Mouse (Mus musculus): ENCODE data around the gene Man1c1.

The Man1c1 gene

DNA sequence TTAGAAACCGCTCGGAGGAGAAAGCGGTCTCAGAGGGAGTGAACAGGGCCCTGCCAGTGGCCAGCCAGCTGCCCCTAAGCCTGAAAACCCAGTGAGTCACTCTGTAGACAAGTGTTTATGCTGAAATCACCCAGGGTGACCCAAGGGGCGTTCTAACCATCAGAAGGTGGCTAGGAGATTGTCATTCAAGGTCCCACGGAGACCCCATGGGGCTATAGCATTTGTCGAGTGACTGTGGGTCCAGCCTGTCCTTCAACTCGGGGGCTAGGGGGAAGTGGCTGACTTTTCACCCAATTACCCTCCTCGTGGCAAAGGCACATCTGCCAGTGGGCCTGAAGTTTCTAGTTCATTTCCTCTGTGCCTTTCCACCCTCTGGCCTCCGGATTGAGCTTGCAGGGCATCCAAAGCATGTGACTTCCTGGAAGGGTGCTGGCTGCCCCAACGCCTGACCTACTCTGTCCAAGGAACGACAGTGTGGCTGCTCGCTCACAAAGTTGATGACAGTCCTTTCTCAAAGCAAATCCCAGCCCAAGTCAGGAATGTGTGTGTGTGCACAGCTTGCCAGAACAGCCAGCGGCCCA, 71.9 kb downstream of the Man1c1 start:
- DNase-seq = peak; percentile 38

DNA sequence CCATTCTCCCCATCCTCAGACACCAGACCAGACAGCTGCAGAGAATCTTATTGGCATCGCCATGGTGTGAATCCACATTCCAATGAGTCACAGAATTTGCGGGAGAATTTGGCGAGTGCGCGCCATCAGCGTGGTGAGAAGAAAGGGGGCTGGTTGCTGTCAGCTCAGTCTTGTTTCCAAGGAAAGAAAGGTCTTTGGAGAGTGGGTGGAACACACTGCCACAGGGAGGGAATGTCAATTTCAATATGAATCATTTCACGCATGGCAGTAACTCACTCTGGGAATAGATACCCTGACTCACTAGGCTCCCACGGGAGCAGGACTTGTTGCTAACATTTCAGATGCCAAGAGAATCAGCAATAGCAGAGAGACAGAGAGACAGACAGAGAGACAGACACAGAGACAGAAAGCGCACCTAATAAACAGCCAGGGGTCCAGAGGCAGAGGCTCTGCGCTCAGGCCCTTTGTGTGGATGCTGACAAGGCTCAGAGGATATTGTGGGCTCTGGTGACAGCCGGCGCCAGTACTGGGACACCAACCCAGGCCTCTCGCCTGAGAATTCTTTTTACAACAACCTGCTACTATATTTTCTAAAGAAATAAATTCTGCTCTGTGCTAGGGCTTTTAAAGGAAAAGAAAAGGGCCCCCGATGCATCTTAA, 72.5 kb downstream of the Man1c1 start:
- peak; percentile 67 for DNase-seq

DNA sequence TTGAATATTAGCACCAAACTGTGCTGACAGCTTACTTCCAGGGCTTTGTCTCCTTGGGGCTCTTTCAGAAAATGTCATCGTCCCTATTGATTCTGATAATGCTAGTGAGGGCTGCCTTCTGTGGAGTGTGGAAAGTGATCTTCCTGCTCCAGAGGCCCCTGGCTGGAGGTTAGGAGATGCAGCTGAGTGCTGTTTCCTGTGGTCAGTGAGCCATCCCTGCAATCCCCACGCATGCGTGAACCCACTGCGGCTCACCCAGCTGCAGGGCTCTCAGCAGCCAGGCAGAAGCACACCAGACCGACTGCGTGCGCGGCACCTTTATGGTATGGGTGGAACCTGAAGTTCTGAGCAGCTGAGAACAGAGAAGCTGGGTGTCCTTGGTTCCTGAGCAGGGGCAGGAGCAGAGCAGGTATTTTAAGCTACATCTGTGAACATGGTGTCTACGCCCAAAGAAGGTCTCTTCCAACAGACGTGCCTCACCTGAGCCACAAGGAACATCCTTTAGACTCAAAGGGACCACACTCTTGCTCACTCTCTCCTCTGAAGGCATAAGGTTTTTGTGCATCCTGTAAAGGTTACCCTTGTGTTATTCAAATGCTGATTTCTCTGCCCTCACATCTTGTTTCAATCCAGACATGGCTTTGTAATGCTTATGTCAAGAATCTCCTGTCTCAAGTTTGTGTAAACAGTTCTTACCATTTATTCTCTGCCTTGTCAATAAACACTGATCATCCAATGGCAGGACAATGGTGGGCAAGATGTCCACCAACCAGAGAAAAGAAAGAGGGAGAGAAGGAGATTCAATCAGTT, 75.3 kb downstream of the Man1c1 start:
- no peak for DNase-seq

DNA sequence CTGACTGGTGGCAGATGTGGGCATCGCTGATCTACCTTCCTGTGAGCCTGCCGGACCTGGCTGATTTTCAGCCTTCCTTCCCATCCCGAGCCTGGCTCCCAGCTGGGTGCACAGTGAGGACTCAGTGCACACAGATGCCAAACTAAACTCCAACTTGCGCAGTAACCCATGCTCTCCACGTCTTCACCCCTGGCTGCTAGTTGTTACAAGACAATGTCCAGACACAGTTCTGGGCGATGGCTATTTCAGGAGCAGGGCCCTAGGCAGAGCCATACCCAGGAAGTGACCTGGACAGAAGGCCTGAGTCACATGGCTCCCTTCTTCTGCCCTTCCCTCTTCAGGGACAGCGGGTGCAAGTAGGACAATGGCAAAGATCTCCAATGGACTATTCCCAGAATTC, 76.0 kb downstream of the Man1c1 start:
- no peak for DNase-seq

DNA sequence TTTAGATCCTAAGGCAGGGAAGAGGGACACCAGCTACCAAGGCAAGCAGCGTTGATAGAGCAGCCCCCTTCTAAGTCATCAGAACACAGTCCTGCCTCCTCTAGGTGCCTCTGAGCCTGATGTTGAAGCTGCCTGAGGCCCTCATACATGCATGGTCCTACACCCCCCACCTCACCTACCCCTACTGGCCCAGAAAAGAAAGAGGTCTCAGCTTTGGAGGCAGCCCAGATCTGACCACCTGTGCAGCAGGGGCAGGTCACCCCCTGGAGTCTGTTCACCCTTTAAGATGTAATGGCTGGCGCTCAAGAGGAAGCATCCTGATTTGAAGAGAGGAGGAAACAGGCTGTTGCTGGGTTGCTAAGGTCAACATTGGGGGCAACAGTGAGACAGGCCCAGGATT, 77.2 kb downstream of the Man1c1 start:
- no peak for DNase-seq

DNA sequence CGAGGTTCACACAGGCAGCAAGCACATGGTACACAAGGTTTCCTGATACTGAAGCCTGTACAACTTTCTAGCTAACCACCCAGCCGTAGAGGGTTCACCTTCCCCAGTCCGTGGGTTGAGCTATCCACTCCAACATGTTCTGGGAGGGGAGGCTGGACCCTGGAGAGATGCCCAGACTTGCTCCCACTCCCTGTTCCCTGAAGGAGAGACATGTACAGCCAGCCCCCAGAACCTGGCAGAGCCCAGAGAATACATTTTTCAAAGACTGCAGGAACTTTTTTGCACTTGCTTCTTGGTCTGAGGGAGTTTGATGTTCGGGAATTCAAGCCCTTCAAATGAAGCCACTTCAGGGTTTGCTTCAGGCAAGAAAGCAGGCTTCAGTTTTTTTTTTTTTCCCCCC, 77.7 kb downstream of the Man1c1 start:
- peak; percentile 55 for DNase-seq

DNA sequence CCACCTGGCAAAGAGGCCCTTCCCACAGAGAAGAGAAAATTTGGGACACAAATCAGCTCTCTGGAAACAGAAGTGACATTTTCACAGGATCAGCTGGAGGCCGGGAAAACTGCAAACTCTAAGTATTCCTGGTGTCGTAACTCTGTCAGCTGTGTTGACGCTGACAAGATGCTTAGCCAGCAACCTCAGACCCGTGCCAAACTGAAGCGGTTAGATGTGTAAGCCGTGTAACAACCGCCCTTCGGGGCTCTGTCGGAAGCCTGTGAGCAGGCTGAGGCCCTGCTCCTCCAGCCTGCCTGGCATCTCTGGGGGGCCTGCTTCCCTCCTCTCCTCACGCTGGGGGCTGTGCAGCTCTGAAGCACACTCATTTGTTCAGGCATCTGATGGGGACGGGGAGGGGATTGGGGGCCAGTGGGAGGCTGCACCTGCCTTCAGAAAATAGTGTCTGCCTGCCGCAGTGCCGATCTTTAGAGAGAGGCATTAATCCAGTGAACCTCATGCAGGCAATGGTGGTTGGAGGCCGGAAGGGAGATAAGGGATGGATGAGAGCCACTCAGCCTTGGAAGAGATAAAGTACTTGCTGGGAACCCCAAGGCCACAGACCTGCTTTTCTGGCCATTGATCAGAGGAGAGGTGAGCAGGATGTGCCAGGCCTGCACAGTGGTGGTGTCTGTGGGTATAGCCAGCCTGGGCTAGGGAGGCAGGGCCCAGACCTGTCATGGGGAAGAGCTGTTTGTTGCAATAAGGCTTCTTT, 79.8 kb downstream of the Man1c1 start:
- peak; percentile 43 for DNase-seq

DNA sequence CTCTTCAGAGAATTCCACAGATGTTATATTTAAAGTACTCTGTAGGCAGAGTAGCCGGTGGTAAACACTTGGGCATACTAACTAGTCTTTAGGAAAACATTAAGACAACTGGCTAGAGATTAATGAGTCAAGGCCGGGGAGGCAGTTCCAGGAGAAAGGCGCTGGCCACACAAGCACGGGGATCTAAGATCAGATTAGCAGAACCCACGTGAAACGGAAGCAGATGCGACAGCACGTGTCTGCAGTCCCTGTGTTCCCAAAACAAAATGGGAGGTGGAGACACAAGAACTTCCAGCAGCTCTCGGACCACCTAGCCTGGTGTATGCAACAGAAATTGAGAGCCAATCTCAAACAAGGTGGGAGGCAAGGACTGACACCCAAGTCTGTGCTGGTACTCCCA, 82.4 kb downstream of the Man1c1 start:
- DNase-seq = no peak

DNA sequence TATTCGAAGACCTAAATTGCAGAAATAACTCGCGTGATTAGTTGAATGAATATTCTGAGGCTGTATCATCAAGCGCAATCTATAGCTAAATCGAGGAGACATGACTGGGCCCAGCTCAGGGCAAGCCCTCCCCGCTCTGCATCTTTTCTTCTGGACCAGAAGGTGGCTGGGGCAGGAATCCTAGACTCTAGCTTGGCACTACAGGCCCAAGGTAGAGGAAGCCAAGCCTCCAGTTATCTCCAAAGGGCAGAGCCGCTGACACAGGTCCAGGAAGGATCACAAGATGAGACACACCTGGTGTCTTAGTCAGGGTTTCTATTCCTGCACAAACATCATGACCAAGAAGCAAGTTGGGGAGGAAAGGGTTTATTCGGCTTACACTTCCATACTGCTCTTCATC, 83.8 kb downstream of the Man1c1 start:
- DNase-seq = no peak

DNA sequence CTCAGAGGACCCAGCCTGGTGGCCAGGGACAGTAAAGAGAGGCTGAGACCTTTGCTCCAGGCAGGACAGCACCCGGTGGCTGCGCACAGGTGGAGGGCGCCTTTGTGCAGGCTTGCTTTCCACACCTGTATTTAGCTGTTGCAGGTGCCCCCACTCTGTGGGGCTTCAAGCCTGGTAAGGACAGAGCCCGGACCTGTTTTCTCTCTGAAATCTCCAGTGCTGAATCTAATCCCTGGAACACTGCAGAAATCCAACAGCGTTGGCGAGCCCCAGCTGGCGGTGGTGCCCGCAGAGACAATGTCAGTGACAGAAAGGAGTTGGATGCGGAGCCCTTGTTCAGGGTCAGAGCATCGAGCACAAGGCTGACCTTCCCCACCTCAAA, 84.6 kb downstream of the Man1c1 start:
- DNase-seq = no peak

DNA sequence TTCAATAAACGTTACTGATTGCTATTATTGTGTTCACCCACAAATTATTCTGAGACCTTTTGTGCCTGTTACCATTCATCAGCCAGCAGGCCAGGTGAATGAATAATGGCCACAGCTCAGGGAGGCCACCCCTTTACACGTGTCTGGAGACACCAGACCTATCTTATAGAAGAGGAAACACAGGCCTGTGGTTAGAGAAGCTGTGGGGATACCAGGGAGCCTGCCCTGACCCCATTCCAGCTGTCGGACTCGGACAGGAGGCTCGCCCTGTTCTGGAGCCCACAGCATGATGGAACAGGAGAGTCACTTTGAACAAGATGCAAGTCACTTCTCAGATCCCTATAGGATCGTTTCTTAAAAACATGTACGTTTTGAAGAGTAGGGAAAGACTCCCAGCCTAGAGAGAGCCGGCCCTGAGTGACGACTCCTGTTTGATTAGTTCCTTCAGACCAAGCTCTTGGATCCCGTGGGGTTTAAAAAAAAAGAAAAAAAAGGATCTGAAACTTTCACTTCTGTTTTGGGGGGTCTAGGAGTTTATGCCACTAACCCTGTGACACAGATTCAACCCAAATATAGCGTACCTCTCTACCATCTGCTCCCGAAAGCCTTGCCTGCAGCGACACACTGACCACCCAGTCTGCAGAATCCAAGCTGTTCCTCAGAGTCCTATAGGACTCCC, 85.1 kb downstream of the Man1c1 start:
- no peak for DNase-seq

DNA sequence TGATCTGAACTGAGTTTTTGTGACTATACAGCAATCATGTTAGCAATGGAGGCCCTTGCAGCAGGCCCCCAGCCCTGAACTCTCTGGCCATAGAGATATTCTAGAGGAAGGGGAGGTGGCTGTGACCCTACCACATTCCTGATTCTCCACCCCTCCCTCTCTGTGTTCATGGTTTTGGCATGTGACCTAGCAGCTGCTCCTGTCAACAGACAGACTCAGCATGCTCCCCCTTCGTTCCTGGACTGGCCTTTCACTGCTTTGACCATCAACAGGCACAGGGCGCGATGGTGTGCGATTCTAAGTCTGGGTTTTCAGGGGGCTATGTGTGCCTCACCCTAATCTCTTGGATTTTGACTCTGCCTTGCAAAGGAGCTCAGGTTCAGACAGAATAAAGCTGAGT, 86.3 kb downstream of the Man1c1 start:
- DNase-seq = no peak

DNA sequence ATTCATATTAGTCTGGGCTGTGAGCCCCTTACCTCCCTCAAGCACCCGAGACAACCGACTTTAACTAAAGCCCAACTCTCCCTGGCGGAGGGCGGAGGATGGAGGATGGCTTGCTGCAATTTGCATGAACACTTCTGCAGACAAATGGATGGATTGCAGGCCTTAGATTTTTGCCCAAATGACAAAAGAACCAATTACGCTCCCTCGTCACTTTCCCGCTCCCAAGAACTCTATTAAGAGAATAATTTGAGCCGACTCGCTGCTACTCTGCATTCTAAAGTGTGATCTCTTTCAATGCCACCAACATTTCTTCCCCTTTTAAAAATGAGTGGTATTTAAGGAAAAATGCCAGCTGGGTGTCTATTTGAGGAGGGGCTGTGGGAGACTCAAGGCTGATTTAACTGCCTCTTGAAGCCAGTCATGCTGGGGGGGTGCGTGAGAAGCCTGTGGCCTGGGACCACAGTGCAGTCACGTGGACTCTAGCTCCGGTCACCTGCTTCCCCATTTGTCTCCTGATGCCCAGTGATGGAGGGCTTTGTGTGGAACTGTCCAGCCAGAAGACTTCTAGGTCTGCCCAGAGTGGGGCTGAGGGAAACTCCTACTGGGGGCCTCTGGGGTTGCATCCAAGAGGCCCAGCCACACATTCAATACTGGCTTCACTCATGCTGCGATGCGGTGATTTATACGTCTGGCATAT, 88.0 kb downstream of the Man1c1 start:
- DNase-seq = no peak

DNA sequence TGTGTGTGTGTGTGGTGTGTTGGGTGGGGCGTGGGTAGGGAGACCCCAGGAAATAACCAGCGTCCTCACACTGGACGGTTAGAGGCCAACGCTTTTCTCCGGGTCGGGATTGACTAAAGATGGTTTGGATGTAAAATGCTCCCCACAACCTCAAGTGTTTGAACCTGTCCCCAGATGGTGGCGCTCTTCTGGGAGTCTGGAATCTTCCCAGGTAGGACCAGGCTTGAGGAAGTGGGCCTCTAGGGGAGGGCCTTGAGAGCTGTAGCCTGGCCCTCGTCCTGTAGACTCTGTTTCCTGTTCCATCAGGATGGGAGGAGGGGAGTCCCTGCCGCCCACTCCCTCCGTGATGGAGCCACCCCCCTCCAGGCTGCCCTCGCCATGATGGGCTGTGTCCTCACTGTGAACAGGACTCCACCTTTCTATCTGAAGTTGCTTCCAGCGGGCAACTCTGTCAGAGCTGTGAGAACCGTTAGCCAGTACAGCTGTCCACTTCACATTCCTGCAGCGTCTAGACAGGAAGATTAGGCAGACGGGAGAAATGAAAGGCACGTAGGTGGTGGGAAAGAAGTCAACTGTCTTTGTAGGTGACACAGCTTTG, 91.9 kb downstream of the Man1c1 start:
- DNase-seq = no peak

DNA sequence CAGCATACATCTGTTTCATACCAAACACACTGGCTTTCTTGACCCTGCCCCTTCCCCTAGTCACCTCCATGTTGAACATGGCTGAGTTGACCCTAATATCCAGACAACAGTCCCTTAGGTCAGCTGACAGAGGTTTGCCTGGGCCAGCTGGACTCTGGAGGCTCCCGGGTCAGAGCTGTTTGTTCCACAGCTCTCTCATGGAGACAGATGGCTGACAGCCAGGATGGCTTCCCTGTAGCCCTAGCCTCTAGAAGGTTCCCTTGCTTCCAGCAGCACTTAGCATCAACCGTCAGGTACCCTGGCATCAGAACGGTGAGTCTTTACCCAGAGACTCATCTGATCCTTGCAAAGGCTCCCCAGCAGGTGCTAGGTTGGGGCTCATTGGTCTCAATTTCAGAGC, 93.5 kb downstream of the Man1c1 start:
- DNase-seq = no peak

DNA sequence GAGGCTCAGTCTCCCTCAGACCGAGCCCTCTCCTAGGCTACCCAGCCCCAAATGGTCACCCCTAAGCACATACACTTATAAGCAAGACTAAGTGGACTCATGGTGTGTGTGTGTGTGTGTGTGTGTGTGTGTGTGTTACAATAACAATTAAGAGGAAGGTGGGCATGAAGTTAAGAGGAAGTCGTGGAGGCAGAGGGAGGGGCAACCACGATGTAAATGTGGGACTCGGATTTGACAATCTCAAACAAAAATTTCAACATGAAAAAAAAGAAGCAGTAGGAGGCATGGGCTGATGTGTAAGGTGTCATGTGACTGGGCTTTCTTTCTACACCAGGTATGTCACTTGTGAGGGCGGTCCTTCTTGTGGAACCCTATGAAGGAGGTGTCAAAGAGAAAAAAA, 96.4 kb downstream of the Man1c1 start:
- DNase-seq = no peak

DNA sequence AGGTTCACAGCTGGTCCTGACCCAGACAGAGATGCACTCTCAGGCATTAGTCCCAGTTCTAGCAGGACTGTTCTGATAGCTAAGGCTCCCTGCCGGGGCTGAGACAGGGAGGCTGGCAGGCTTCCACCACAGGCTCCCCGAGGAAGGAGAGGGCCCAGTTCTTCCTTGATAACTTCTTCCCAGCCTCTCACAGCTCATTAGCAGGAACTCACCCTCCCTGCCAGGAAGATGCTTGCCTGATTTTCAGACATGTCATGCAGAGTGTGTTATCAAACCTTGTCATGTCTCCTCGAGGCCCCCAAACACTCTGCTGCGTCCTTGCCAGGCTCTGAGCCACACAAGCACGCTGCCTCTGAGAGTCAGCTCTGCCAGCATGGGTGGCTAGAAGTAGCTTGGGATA, 98.0 kb downstream of the Man1c1 start:
- peak; percentile 47 for DNase-seq

DNA sequence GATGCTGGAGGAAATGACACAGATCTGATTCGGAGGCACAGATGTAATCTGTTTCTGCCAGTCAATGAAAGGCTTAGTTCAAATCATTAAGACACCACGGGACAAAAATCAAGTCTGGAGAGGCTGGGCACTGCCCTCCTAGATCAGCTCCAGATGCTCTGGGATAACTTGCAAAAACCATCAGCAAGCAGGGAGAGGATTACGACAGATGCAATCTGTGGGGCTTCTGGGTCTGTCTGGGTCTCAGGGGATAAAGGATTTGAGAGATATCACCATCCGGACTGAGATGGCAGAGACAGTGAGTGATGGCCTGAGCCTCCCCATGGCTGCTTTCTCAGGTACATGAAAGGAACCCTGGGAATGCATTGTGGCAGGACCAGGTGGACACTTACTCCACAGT, 99.6 kb downstream of the Man1c1 start:
- DNase-seq = no peak

DNA sequence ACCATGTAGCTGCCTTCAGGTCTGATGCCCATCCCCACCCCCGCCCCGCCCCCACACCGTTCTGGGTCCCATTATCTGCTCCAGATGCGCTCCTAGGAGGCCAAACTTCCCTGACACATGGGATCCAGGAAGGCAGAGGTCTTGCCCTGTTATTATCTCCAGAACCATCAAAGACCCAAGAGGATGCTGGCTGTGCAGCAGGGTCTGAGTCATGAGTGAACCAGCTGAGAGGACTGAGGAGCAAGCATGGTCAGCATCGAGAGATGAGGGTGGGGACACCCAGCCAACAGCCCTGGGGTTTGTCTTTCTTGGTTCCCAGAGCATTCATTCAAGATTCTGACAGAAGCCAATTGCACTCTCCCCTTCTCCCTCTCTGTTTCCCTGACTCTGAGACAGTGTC, 100.5 kb downstream of the Man1c1 start:
- no peak for DNase-seq

DNA sequence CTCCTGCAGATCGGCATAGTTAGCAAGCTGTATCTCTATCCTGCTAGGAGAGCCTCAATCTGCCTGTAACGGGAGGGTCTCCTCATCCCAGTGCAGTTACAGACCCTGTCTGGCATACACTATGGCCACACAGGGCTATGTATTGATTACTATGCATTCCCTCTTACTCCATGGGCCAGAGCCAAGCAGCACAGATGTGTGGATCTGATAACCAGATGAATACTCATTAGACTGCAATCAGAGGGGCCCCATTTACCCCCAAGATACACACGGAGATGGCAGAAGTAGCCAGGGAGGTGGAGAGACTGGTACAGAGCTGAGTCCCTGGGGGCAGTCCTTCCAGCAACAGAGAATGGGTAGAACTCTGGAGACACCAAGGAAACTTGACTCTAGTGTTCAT, 101.5 kb downstream of the Man1c1 start:
- no peak for DNase-seq

DNA sequence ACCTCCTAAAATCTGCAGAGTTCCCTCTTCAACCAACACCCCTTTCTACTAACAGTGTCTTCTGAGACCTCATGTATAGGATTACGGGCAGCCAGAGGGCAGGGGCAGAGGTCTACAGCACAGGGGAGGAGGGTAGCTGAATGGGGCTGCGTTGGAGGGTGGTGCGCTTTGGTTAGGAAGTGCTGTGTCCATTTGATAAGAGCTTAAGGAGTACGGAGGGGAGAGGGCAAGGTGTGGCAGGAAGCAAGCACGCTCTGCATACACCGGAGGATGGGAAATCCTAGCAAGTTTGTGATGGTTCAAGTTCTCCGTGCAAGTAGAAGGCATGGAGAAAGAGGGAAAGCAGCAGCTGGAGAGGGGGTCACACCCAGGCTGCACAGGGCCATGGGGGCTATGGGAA, 102.1 kb downstream of the Man1c1 start:
- DNase-seq = no peak

DNA sequence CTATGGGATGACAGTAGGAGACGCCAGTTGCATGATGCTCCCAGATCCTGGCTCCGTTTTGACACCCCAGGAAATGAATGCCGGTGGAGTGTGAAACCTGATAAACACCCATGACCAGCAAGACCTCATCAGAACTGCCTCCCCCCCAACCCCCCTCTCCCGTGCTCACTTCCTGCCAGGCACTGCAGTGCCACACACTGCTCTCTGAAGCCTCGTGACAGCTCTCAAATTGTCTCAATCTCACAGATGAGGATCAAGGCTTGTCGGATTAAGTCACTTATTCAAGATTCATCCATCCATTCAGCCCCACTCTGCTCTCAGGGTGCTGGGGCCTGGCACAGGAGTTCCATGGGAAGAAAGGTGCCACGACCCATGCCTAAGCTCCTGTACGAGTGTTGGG, 102.7 kb downstream of the Man1c1 start:
- no peak for DNase-seq

Data from right cerebral cortex, postnatal 14 days (tissue).